Mouse (Mus musculus): ENCODE measurements around the gene Vmn1r143.
"Not testable (repeated sequence)": the region's sequence is repeated elsewhere in the genome, so short reads cannot be mapped to it uniquely, and the experiment has no call there.

DNA sequence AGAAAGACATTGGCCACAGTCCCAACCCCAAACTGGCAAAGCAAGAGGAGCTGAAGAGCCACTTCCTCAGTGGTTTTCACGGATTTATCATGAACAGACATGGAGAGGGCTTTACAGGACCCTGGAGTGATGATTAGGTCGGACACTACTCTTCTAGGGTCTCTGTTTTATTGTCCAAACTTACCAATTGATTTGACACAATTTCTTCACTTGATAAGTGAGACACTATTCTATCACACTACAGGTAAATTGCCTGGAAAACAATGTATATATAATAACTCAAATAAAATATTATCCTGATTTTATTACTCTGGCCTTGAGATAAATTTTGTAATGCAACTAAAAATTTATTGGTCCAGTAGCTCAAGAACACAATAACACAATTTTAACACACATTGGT, 40.2 kb downstream of the Vmn1r143 start, which contains the start of gene Gm8453:
- TF ChIP-seq EP300 (IDR thresholded peaks at IDR 0.05; ENCODE audit: insufficient read depth, low read depth, low read length); CTCF (IDR thresholded peaks at IDR 0.05; ENCODE audit: low read depth, low read length); POLR2A (IDR thresholded peaks at IDR 0.05; ENCODE audit: insufficient read depth, low read length): not testable (repeated sequence)

All from ES-Bruce4 (cell line).